Mouse (Mus musculus) intestine, embryonic 14.5 days (tissue): ENCODE results near the gene Sh3bp2. TPM values are rescaled to one million over a fixed set of nuclear protein-coding genes. Genes with fewer than 3 reads are reported as not detected.

Experiments
- ATAC-seq: fragments of 200-750 bp; cut with Nextera tagmentation; replicated peaks from 2 replicates; pipeline ENCODE4 v1.8.0; 2017; ENCODE audit warnings: low read depth, moderate number of reproducible peaks, moderate TSS enrichment, moderate library complexity; ENCODE audit not compliant: low FRiP score, low TSS enrichment
- DNase-seq: peaks from one replicate; pipeline ENCODE4 v3.0.0-alpha.2; 2018; ENCODE audit warnings: low spot score
- H3K27ac ChIP-seq: fragments of 300-500 bp; sonication (generic); 2 replicates; pipeline ENCODE4 v1.5.1; 2014; ENCODE audit warnings: low read depth, mild to moderate bottlenecking, control low read depth
- H3K27me3 ChIP-seq: fragments of 300-500 bp; sonication (generic); replicated peaks from 2 replicates; pipeline ENCODE4 v1.6.1; 2014; ENCODE audit warnings: low read length, control low read depth; ENCODE audit not compliant: control insufficient read depth, insufficient read depth
- H3K36me3 ChIP-seq: fragments of 300-500 bp; sonication (generic); 2 replicates; pipeline ENCODE4 v1.6.1; 2014; ENCODE audit warnings: low read length, control low read depth; ENCODE audit not compliant: control insufficient read depth, insufficient read depth
- H3K4me1 ChIP-seq: fragments of 300-500 bp; sonication (generic); replicated peaks from 2 replicates; pipeline ENCODE4 v1.6.1; 2014; ENCODE audit warnings: low read length, control low read depth, mixed read lengths; ENCODE audit not compliant: control insufficient read depth, insufficient read depth
- H3K4me2 ChIP-seq: fragments of 300-500 bp; sonication (generic); 2 replicates; pipeline ENCODE4 v1.6.1; 2014; ENCODE audit warnings: low read length
- H3K4me3 ChIP-seq: fragments of 300-500 bp; sonication (generic); 2 replicates; pipeline ENCODE4 v1.5.1; 2014; ENCODE audit warnings: low read depth, low read length, control low read depth, mixed read lengths
- H3K9ac ChIP-seq: fragments of 300-500 bp; sonication (generic); 2 replicates; pipeline ENCODE4 v1.6.1; 2014; ENCODE audit warnings: mild to moderate bottlenecking, low read length
- H3K9me3 ChIP-seq: fragments of 300-500 bp; sonication (generic); 2 replicates; pipeline ENCODE4 v1.6.1; 2016; ENCODE audit warnings: low read length, control low read depth; ENCODE audit not compliant: control insufficient read depth
- WGBS: fragments of 180-500 bp; shearing (Covaris S2); extraction: QIAGEN DNeasy Blood & Tissue Kit; methylation state at CpG from one replicate; pipeline ENCODE4 v1.1.7; 2014; 5-methylcytosine and 5-hydroxymethylcytosine counted together
- polyA plus RNA-seq: library from polyadenylated mRNA; unstranded; fragments of >200 nt; fragmentation: Nextera tagmentation; extraction: Ambion mirVana; gene quantifications from 2 replicates; pipeline ENCODE4 v1.2.1, GENCODE M21; 2014

Gene Sh3bp2
- polyA plus RNA-seq, 1 experiment from 2014 or later, result 7.7 TPM

- no peak overlapping the region for H3K4me3 ChIP-seq
- H3K36me3 ChIP-seq, result no peaks in the 10 kb centered on the region
- no peak overlapping the region for H3K27ac ChIP-seq
- ATAC-seq (no peak), DNase-seq (no peak)
- 73% methylated on average over 9 of the region's 9 CpGs for WGBS
- H3K4me1 ChIP-seq, result no peaks in the 10 kb centered on the region
- H3K9ac ChIP-seq, result no peak overlapping the region
- H3K9me3 ChIP-seq, result no peaks in the 10 kb centered on the region
- no peaks in the 10 kb centered on the region for H3K27me3 ChIP-seq
- no peak overlapping the region for H3K4me2 ChIP-seq
Observed at GRCm38 (mm10) chr5:34519389-34519910, 6.2 kb upstream of the Sh3bp2 start.

GRCm38 (mm10) chr5:34520458-34521209 lies 5.0 kb upstream of the Sh3bp2 start:
- WGBS, result 65% methylated on average over 11 of the region's 11 CpGs
- H3K4me2 ChIP-seq, result no peak overlapping the region
- H3K4me3 ChIP-seq, result no peak overlapping the region
- H3K27me3 ChIP-seq, result no peaks in the 10 kb centered on the region
- H3K4me1 ChIP-seq, result no peaks in the 10 kb centered on the region
- ATAC-seq, result no peak
- H3K27ac ChIP-seq, result no peak overlapping the region
- H3K36me3 ChIP-seq, result no peaks in the 10 kb centered on the region
- DNase-seq, result no peak
- H3K9ac ChIP-seq, result no peak overlapping the region
- no peaks in the 10 kb centered on the region for H3K9me3 ChIP-seq

- no peak for ATAC-seq
Observed at GRCm38 (mm10) chr5:34521337-34521736, 4.3 kb upstream of the Sh3bp2 start.

GRCm38 (mm10) chr5:34523958-34524485 lies 1.6 kb upstream of the Sh3bp2 start:
- no peak overlapping the region for H3K9ac ChIP-seq
- 56% methylated on average over 4 of the region's 4 CpGs for WGBS
- H3K4me1 ChIP-seq, result peaks cover 5% of the 10 kb centered on the region; the same call in 1 of the 2 replicates
- no peaks in the 10 kb centered on the region for H3K27me3 ChIP-seq
- H3K4me2 ChIP-seq, result no peak overlapping the region
- ATAC-seq (no peak), DNase-seq (no peak)
- H3K27ac ChIP-seq, result no peak overlapping the region
- H3K9me3 ChIP-seq, result no peaks in the 10 kb centered on the region
- no peaks in the 10 kb centered on the region for H3K36me3 ChIP-seq
- H3K4me3 ChIP-seq, result no peak overlapping the region

More at GRCm38 (mm10) chr5:34521337-34521736, 4.3 kb upstream of the Sh3bp2 start:
- Histone ChIP-seq H3K27ac (no peak overlapping the region), H3K4me3 (no peak overlapping the region), H3K4me2 (no peak overlapping the region), H3K9me3 (no peaks in the 10 kb centered on the region), H3K4me1 (peaks cover 5% of the 10 kb centered on the region; the same call in 1 of the 2 replicates), H3K36me3 (no peaks in the 10 kb centered on the region), H3K27me3 (no peaks in the 10 kb centered on the region), H3K9ac (no peak overlapping the region)
- DNase-seq, result no peak
- WGBS, result 78% methylated on average over 3 of the region's 3 CpGs

GRCm38 (mm10) chr5:34524511-34524910 lies 1.1 kb upstream of the Sh3bp2 start:
- no peaks in the 10 kb centered on the region for H3K36me3 ChIP-seq
- H3K9ac ChIP-seq, result no peak overlapping the region
- H3K4me3 ChIP-seq, result no peak overlapping the region
- DNase-seq, result no peak
- no peak overlapping the region for H3K27ac ChIP-seq
- no peaks in the 10 kb centered on the region for H3K27me3 ChIP-seq
- no peaks in the 10 kb centered on the region for H3K9me3 ChIP-seq
- ATAC-seq, result no peak
- H3K4me1 ChIP-seq, result peaks cover 5% of the 10 kb centered on the region; the same call in 1 of the 2 replicates
- no peak overlapping the region for H3K4me2 ChIP-seq

- Histone ChIP-seq H3K36me3 (no peaks in the 10 kb centered on the region), H3K27me3 (no peaks in the 10 kb centered on the region), H3K4me3 (0 out of 2 replicates have a peak overlapping the region, but pooled peaks have one; percentile 46), H3K27ac (no peak overlapping the region), H3K9me3 (no peaks in the 10 kb centered on the region), H3K4me2 (peak overlapping the region; percentile 69), H3K4me1 (peaks cover 7% of the 10 kb centered on the region; the same call in 1 of the 2 replicates), H3K9ac (no peak overlapping the region)
- ATAC-seq (no peak), DNase-seq (no peak)
- WGBS, result 48% methylated on average over 5 of the region's 5 CpGs
Observed at GRCm38 (mm10) chr5:34526477-34526775, 788 bp downstream of the Sh3bp2 start.

GRCm38 (mm10) chr5:34527352-34527751 lies 1.7 kb downstream of the Sh3bp2 start:
- H3K27ac ChIP-seq, result no peak overlapping the region
- ATAC-seq (no peak), DNase-seq (no peak)
- H3K4me3 ChIP-seq, result no peak overlapping the region
- no peaks in the 10 kb centered on the region for H3K27me3 ChIP-seq
- peaks cover 7% of the 10 kb centered on the region; the same call in 1 of the 2 replicates for H3K4me1 ChIP-seq
- no peak overlapping the region for H3K4me2 ChIP-seq
- H3K36me3 ChIP-seq, result no peaks in the 10 kb centered on the region
- H3K9ac ChIP-seq, result no peak overlapping the region
- H3K9me3 ChIP-seq, result no peaks in the 10 kb centered on the region
- 95% methylated on average over 2 of the region's 2 CpGs for WGBS

GRCm38 (mm10) chr5:34528724-34529123 lies 3.1 kb downstream of the Sh3bp2 start:
- Histone ChIP-seq H3K27ac (no peak overlapping the region), H3K36me3 (no peaks in the 10 kb centered on the region), H3K4me3 (no peak overlapping the region), H3K27me3 (no peaks in the 10 kb centered on the region), H3K9me3 (no peaks in the 10 kb centered on the region), H3K4me1 (peaks cover 7% of the 10 kb centered on the region; the same call in 1 of the 2 replicates), H3K4me2 (no peak overlapping the region), H3K9ac (no peak overlapping the region)
- DNase-seq (no peak), ATAC-seq (no peak)
- 81% methylated on average over 5 of the region's 5 CpGs for WGBS

- Histone ChIP-seq H3K9ac (no peak overlapping the region), H3K27me3 (no peaks in the 10 kb centered on the region), H3K27ac (no peak overlapping the region), H3K4me2 (no peak overlapping the region), H3K4me1 (peaks cover 7% of the 10 kb centered on the region; the same call in 1 of the 2 replicates), H3K36me3 (no peaks in the 10 kb centered on the region), H3K4me3 (no peak overlapping the region), H3K9me3 (no peaks in the 10 kb centered on the region)
- 73% methylated on average over 5 of the region's 5 CpGs for WGBS
- ATAC-seq, result no peak
- DNase-seq, result no peak
Observed at GRCm38 (mm10) chr5:34530116-34530515, 4.5 kb downstream of the Sh3bp2 start.
